Mouse (Mus musculus) spleen, adult 2 months (tissue): ENCODE results near the gene Il1r2.

Experiments
- CTCF ChIP-seq: fragments of 200-500 bp; IDR thresholded peaks from 2 replicates; pipeline ENCODE4 v1.5.1; 2011; ENCODE audit warnings: mild to moderate bottlenecking, inconsistent platforms; ENCODE audit not compliant: insufficient read depth, insufficient read length, insufficient replicate concordance; ENCODE audit errors: extremely low read depth
- POLR2A ChIP-seq: fragments of 200-500 bp; IDR thresholded peaks from 2 replicates; pipeline ENCODE4 v1.6.1; 2011; ENCODE audit warnings: low read depth, low read length, inconsistent platforms

- TF ChIP-seq CTCF: no peak
- TF ChIP-seq POLR2A: no peak
Observed at GRCm38 (mm10) chr1:40085403-40086182, 11.7 kb downstream of the Il1r2 start.
